Mouse (Mus musculus) liver (tissue): Measurements from ENCODE around the gene Etl4.

Experiments used
- DNase-seq: peaks from one replicate; pipeline ENCODE4 v3.0.0-alpha.2; 2020; ENCODE audit warnings: mixed read lengths

The Etl4 gene

DNA sequence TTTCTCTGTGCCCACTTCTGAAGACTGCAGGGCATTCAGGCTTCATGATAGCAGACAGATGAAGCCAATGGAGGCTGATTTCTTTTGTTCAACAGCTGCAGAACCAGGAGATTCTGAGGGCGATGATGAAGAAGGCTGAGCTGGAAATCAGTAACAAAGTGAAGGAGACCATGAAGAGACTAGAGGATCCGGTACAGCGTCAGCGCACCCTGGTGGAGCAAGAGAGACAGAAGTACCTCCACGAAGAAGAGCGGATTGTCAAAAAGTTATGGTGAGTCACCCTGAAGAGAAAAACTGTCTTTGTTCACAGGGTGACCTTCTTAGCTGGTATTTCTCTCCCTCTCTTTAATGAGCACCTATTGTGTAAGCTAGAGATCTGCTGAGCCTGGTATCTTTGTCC lies 868.4 kb downstream of the Etl4 start:
- peak; percentile 17 for DNase-seq

DNA sequence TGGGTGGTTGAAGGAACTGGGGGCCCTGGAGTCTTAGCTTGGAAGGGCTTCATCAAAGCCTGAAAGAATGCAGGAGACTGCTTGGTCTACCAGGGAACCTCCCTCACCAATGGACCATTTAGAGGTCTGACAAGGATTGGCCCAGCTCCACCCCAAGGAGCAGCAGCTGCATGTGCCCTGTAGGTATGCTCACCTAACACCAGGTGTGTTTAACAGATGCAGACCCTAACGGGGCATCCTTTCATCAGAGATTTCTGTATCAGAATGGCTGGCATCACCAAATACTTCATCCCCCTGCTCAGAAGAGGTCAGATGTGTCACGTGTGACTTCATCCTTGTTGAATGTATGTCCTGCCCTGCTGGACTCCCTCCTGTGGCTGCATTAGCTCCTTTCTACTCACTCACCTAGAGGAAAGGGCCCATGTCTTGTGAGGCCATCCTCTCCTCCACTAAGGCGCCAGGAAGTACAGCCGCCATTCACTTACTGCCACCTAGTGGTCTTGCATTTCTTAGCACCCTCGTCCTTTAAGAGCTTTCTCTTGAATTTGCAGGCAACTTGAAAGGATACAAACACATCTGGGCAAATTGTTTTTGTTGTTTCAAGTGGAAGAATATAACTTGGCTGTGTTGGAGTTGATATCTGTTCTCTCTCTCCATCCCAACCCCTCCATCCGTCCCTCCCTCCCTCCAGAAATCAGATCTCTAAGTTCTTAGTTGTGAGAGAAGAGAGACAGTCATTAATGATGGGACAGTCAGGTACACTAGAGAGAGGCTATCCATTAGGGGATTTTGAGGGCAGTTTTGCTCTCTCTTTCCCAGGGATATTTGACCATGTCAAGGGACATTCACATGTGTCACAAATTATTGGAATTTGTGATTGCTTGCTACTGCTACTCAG lies 870.2 kb downstream of the Etl4 start:
- DNase-seq, result peak; percentile 12

DNA sequence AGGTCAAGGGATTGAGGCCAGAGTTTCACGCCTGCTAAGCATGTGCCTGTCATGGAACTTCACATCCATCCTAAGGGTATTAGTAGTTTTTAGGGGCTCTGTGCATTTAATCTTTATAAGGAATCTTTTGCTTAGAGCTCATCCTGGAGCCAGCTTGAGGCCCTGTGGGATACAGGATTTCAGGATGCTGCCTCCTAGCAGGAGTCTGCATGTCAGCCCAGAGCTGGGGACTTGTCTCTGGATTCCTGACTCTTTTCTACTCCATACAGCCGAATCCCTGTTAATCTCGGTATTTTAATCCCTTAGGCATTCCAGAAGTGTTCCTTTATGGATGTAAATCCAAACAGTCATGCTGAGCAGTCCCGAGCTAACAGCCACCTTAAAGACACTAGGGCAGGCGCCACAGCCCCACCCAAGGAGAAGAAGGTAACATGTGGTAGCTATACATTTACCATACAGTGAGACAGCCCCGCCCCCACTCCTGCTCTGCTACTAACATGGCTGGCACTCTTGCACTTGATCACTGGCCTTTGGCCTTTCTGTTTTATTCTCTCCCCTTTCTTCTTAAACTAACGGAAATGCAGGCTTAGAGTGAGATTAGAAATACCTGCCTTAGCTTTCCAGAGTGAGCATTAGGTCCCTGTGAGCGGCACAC lies 891.8 kb downstream of the Etl4 start:
- DNase-seq, result no peak

DNA sequence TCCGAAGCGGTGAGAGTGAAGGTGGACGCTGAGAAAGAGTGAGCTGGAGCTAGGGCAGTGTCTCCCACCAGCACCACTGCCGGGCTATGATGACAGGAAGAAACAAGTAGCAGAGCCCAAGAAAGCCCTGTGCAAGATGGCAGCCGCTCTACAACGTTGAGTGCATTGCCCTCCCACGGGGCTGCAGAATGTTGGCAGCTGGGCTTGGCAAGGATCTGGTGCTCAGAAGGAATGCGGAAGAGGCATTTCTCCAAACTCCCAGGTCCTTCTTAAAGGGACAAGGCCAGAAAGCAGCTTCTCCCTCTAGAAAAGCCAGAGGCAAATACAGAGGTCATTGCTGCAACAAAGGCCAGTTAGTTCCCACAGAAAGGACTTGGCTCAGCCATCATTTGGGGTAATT lies 901.9 kb downstream of the Etl4 start:
- DNase-seq, result no peak

DNA sequence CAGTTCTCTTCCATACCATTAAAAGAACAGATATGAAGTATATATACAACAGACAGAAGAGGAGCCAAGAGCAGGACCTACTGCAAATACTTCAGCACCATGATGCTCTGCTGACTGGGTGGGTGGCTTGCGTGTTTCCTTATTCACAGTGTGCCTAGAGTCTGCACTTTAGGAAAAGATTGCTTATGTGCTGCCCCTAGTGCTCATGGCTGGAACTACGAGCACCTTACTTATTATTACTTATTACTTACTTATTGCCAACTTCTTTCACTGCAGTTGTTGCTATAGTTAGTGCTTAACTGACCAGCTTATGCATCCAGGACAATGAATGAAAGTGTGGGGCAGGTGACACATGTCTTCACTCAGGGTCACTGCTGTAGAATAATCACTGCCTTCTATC lies 904.4 kb downstream of the Etl4 start:
- no peak for DNase-seq

DNA sequence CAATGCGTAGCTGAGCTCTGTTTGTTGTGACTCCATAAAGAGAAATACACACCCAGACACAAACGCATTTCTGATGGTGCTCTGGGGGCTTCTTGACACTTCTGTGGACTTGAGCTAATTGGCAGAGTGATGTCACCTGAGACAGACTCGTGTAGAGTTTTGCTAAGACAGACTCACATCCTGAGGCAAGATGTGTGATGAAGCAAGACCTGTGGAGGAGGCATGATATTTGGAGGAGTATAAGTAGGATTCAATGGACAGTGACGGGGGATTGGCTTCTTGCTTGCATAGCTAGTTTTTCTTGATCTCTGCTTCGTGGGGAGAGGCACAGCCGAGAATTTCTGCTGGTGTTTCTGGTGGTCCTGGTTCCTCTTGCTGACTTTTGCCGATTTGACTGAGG lies 908.6 kb downstream of the Etl4 start:
- DNase-seq, result no peak

DNA sequence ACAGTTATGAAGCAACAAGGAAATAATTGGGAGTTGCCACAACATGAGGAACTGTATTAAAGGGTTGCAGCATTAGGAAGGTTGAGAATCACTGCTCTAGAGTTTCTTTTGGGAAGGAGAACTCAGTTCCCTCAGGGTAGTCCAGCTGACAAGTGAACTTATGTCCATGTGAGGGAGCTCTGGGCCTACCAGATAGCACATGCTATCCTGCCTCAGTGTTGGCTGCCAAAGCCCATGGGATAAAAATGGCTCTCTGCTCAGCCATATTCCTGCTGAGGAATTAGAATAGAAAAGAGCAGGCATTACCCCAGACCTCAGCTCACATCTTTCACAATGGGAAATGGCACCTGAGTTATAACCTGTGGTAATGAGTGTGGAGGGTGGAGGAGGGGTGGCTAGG lies 916.7 kb downstream of the Etl4 start:
- no peak for DNase-seq

DNA sequence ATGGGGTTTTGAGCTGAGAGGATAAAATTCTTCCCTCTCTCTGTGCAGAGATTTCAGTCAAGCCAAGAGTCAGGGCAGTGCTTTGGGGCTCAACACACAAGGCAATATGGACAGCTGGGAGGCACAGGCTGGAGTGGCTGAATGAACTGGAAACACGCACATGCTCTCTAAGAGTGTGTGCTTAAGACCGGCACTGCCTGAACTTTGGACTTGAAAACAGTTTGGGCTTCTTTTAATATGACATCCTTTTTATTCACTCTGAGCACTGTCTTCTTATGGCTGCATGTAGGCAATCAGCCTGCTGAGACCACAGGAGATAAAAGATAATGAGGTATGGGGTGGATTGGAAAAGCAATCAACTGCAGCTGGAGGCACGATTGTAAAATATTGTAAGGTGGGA lies 921.3 kb downstream of the Etl4 start:
- DNase-seq, result no peak

DNA sequence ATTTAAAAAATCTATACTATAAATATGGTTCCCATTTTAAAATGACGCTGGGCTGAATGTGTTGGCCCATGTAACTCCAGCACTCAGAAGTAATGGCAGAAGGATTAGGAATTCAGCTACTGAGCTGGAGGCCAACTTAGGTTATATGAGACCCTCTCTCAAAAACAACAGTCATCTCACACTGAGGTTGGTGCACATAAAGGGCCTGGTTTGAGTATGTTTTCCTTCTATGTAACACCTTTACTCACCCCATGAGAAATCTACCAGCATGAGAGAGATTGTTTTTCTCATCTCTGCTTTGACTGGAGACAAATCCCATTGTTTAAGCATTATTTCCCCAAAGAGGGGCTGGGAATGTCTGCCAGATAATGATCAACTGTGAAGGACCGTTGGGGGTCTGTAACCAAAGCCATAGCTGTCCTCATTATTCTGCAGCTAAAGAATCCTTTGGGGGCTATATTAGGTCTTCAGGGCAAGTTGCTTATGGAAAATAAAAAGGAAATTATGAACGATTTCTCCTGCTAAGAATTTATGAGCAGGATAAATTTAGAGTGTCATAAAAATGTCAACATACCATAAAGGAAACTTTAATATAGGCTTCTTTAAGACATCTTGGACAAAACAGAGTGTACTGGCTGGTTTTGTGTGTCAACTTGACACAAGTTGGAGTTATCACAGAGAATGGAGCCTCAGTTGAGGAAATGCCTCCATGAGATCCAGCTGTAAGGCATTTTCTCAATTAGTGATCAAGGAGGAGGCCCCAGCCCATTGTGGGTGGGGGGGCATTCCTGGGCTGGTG lies 922.2 kb downstream of the Etl4 start:
- DNase-seq, result no peak

DNA sequence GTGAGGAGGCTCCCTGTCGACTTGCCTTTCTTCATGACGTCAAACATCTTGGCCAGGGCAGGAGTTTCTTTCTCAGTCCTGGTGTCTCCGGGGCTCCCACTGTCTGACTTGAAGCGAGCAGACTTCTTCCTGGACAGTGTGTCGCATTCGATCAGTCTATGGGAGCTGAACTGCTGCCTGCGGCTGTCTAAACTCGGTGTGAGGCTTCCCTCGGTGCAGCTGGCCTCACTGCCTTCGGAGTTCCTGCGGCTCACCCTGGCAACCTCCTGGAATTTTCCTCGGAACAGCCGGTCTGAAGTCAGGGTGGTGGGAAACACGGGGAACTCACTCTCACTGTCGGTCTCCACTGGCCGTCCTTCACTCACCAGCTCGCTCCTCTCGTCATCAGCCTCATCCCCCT lies 939.8 kb downstream of the Etl4 start:
- no peak for DNase-seq
